In the genomic region with DNA sequence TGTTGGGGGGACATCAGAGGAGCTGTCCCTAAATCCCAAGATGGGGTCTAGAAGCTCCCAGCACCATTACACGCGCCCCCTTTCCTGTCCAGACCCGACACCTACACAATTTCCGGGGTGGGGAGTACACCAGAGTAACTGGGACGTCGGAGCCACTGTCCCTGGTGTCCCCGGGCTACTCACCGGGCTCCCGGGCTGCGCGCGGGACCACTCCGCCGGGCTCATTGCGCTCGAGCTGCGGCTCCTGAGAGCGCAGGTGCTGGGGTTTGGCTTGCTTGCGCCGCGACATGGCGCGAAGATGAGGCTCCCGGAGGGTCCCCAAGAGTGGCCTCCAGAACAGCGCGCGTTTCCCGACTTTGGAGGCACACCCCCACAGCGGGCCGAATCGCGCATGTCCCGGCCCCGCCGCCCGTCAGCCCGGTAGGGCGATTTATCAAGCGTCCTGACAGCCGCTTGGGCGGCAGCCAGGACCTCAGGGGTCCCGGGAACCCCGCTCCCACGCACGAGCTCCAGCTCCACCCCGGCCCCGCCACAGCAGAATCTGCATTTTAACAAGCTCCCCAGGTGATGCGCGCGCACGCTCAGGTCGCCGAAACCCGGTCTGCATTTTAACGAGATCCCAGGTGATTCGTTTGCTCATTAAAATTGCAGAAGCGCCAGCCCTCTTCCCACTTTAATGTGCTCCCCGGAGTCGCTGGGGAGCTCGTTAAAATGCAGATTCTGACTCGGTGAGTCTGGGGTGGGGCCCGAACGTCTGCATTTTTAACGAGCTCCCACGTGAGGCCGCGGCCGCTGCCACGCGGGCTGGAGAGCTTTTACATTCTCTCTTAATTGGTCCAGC, we compare ENCODE assay signal across 8 mouse cellular contexts. TPM values are rescaled to one million over a fixed set of nuclear protein-coding genes. Genes with fewer than 3 reads are reported as not detected.
DNase-seq lines count a peak whose midpoint lies in the region; ATAC-seq and TF ChIP-seq lines count a peak whose summit lies in the region.

No protein-coding gene starts in this region.

- H3K9ac ChIP-seq in ES-Bruce4 (ENCODE audit: low read depth, poor library complexity, severe bottlenecking): peak overlapping the region; percentile 70
- H3K9ac ChIP-seq in embryonic facial prominence, embryonic 14.5 days (ENCODE audit: low read depth, low read length): peak overlapping the region; percentile 57
- peak overlapping the region; percentile 38; the same call in 1 of the 2 replicates for H3K9ac ChIP-seq in kidney, embryonic 14.5 days (ENCODE audit: low read depth, low read length)
- peak overlapping the region; percentile 49 for H3K9ac ChIP-seq in midbrain, embryonic 12.5 days (replicated peaks)

- no peaks in the 10 kb centered on the region for H3K4me1 ChIP-seq in ES-Bruce4 (ENCODE audit: control insufficient read depth, insufficient read depth, low read length)
- peaks cover 4% of the 10 kb centered on the region for H3K4me1 ChIP-seq in embryonic facial prominence, embryonic 14.5 days (ENCODE audit: control insufficient read depth, insufficient read depth, low read length)
- H3K4me1 ChIP-seq in kidney, embryonic 14.5 days (ENCODE audit: control insufficient read depth, insufficient read depth, low read length): peaks cover 21% of the 10 kb centered on the region
- H3K4me1 ChIP-seq in midbrain, embryonic 12.5 days: peaks cover 30% of the 10 kb centered on the region

- no peak for TF ChIP-seq CTCF in gastrocnemius, adult 2 months (IDR thresholded peaks at IDR 0.05)
- no peak for TF ChIP-seq CTCF in ES-Bruce4 (IDR thresholded peaks at IDR 0.05; ENCODE audit: low read depth, low read length)

- under 1% methylated on average over 51 of the region's 70 CpGs for WGBS in embryonic facial prominence, embryonic 14.5 days
- WGBS in kidney, embryonic 14.5 days: under 1% methylated on average over 70 of the region's 70 CpGs
- WGBS in midbrain, embryonic 12.5 days: under 1% methylated on average over 70 of the region's 70 CpGs

- intact Hi-C loops in gastrocnemius, adult 2 months (cut with DNase I): no loop called here
- intact Hi-C loops in gastrocnemius, postnatal 14 days (cut with DNase I; ENCODE audit: low total_unique reads): no loop called here

- H3K27ac ChIP-seq in gastrocnemius, adult 2 months: no peak overlapping the region
- H3K27ac ChIP-seq in ES-Bruce4 (ENCODE audit: insufficient read depth, low read length): peak overlapping the region; percentile 55
- H3K27ac ChIP-seq in embryonic facial prominence, embryonic 14.5 days (replicated peaks; ENCODE audit: low read depth, low read length): peak overlapping the region; percentile 75
- H3K27ac ChIP-seq in kidney, embryonic 14.5 days (ENCODE audit: low read depth, low read length): no peak overlapping the region
- peak overlapping the region; percentile 56; the same call in 1 of the 2 replicates for H3K27ac ChIP-seq in midbrain, embryonic 12.5 days (replicated peaks)

- no peak for DNase-seq in gastrocnemius, adult 2 months
- DNase-seq in gastrocnemius, postnatal 14 days: no peak
- peak; percentile 77 for DNase-seq in embryonic facial prominence, embryonic 14.5 days (ENCODE audit: low spot score)
- DNase-seq in urinary bladder, adult 2 months (ENCODE audit: low spot score): no peak
- DNase-seq in urinary bladder, postnatal 36 days (ENCODE audit: low spot score in 2 of 2): no peak

- peak overlapping the region; percentile 69 for H3K4me3 ChIP-seq in gastrocnemius, adult 2 months
- peak overlapping the region; percentile 60 for H3K4me3 ChIP-seq in ES-Bruce4 (ENCODE audit: low read depth, low read length)
- H3K4me3 ChIP-seq in embryonic facial prominence, embryonic 14.5 days (ENCODE audit: low read depth, low read length): peak overlapping the region; percentile 54
- H3K4me3 ChIP-seq in kidney, embryonic 14.5 days (ENCODE audit: low read length): peak overlapping the region; percentile 50
- peak overlapping the region; percentile 55 for H3K4me3 ChIP-seq in midbrain, embryonic 12.5 days

- peak; percentile 9; the same call in 1 of the 2 replicates for TF ChIP-seq EP300 in ES-Bruce4 (IDR thresholded peaks at IDR 0.05; ENCODE audit: insufficient read depth, low read depth, low read length)

- H3K27me3 ChIP-seq in ES-Bruce4 (ENCODE audit: control insufficient read depth, insufficient read depth, low read length, poor library complexity, severe bottlenecking): peaks cover 4% of the 10 kb centered on the region; the same call in 1 of the 2 replicates
- H3K27me3 ChIP-seq in embryonic facial prominence, embryonic 14.5 days (replicated peaks; ENCODE audit: control insufficient read depth, insufficient read depth, low read length): peaks cover 33% of the 10 kb centered on the region
- peaks cover 30% of the 10 kb centered on the region for H3K27me3 ChIP-seq in kidney, embryonic 14.5 days (ENCODE audit: control insufficient read depth, insufficient read depth, low read length)
- H3K27me3 ChIP-seq in midbrain, embryonic 12.5 days: peaks cover 53% of the 10 kb centered on the region

- peak; percentile 48 for ATAC-seq in embryonic facial prominence, embryonic 14.5 days (ENCODE audit: low read depth)
- peak; percentile 60 for ATAC-seq in kidney, embryonic 14.5 days (ENCODE audit: low FRiP score, low TSS enrichment)
- peak; percentile 68 for ATAC-seq in midbrain, embryonic 12.5 days (ENCODE audit: low FRiP score, low read depth)

- peak overlapping the region; percentile 81 for H3K4me2 ChIP-seq in embryonic facial prominence, embryonic 14.5 days (ENCODE audit: low read depth, low read length)
- peak overlapping the region; percentile 94 for H3K4me2 ChIP-seq in kidney, embryonic 14.5 days (replicated peaks; ENCODE audit: low read depth, low read length)
- peak overlapping the region; percentile 94 for H3K4me2 ChIP-seq in midbrain, embryonic 12.5 days (replicated peaks)

- TF ChIP-seq POLR2A in ES-Bruce4 (IDR thresholded peaks at IDR 0.05; ENCODE audit: insufficient read depth, low read length): no peak

- H3K36me3 ChIP-seq in ES-Bruce4 (ENCODE audit: control insufficient read depth, insufficient read depth, low read length, poor library complexity, severe bottlenecking): no peaks in the 10 kb centered on the region
- no peaks in the 10 kb centered on the region for H3K36me3 ChIP-seq in embryonic facial prominence, embryonic 14.5 days (ENCODE audit: control insufficient read depth, insufficient read depth, low read length)
- H3K36me3 ChIP-seq in kidney, embryonic 14.5 days (ENCODE audit: control insufficient read depth, insufficient read depth, low read length): no peaks in the 10 kb centered on the region
- no peaks in the 10 kb centered on the region for H3K36me3 ChIP-seq in midbrain, embryonic 12.5 days

- H3K9me3 ChIP-seq in ES-Bruce4 (replicated peaks; ENCODE audit: control insufficient read depth, insufficient read depth, low read length, poor library complexity, severe bottlenecking): no peaks in the 10 kb centered on the region
- H3K9me3 ChIP-seq in embryonic facial prominence, embryonic 14.5 days (ENCODE audit: control insufficient read depth, low read length): no peaks in the 10 kb centered on the region
- no peaks in the 10 kb centered on the region for H3K9me3 ChIP-seq in kidney, embryonic 14.5 days (ENCODE audit: control insufficient read depth, low read length)
- no peaks in the 10 kb centered on the region for H3K9me3 ChIP-seq in midbrain, embryonic 12.5 days

RNA-seq across cellular contexts. Expression of a gene that starts 43.1 kb away (rescaled TPM):
- 1 to 10 TPM; 7.6 to 8.4 TPM for total RNA-seq in gastrocnemius, adult 2 months (2021)
- total RNA-seq in gastrocnemius, postnatal 14 days (2021): 1 to 10 TPM; 7.8 to 8.0 TPM
- 35.9 and 37.7 TPM in 2 replicates for polyA plus RNA-seq in ES-Bruce4 (2011; ENCODE audit: insufficient read depth, insufficient read length, low read depth, missing spikeins)
- polyA plus RNA-seq in embryonic facial prominence, embryonic 14.5 days (2014; fragmentation: Nextera tagmentation; extraction: Ambion mirVana): 39.0 and 41.9 TPM in 2 replicates
- polyA plus RNA-seq in kidney, embryonic 14.5 days (2014; fragmentation: Nextera tagmentation; extraction: Ambion mirVana): 23.0 and 27.8 TPM in 2 replicates
- 41.0 and 42.8 TPM in 2 replicates for polyA plus RNA-seq in midbrain, embryonic 12.5 days (2016; fragmentation: Nextera tagmentation; extraction: Ambion mirVana)
- polyA plus RNA-seq in urinary bladder, adult 2 months (2012; rRNA removed): 13.4 and 14.3 TPM in 2 replicates

Comparison
In these comparisons a context has a peak if more than half of its experiments do, and no peak if none do; other contexts are left out.
1. H3K27ac ChIP-seq: peak in ES-Bruce4 (single experiment), embryonic facial prominence, embryonic 14.5 days (single experiment) and midbrain, embryonic 12.5 days (single experiment); none in gastrocnemius, adult 2 months (single experiment) and kidney, embryonic 14.5 days (single experiment).
2. Peak in every context shown above with its lines, with median percentiles within 50 percentile points of each other: H3K4me3 ChIP-seq, H3K9ac ChIP-seq, ATAC-seq and H3K4me2 ChIP-seq.